Mouse (Mus musculus) embryonic facial prominence, embryonic 14.5 days (tissue): ENCODE data around the gene Abcg3. TPM values are rescaled to one million over a fixed set of nuclear protein-coding genes. Genes with fewer than 3 reads are reported as not detected.

Source experiments
- ATAC-seq: fragments of 200-750 bp; cut with Nextera tagmentation; 2 replicates; pipeline ENCODE4 v1.8.0; 2017; ENCODE audit warnings: low read depth, moderate number of reproducible peaks, moderate TSS enrichment
- DNase-seq: peaks from one replicate; pipeline ENCODE4 v3.0.0-alpha.2; 2015; ENCODE audit warnings: low spot score
- H3K27ac ChIP-seq: fragments of 300-500 bp; sonication (generic); replicated peaks from 2 replicates; pipeline ENCODE4 v1.5.1; 2014; ENCODE audit warnings: low read depth, mild to moderate bottlenecking, low read length, moderate library complexity
- H3K27me3 ChIP-seq: fragments of 300-500 bp; sonication (generic); replicated peaks from 2 replicates; pipeline ENCODE4 v1.6.1; 2014; ENCODE audit warnings: low read length; ENCODE audit not compliant: control insufficient read depth, insufficient read depth
- H3K36me3 ChIP-seq: fragments of 300-500 bp; sonication (generic); 2 replicates; pipeline ENCODE4 v1.6.1; 2014; ENCODE audit warnings: low read length, mixed read lengths; ENCODE audit not compliant: control insufficient read depth, insufficient read depth
- H3K4me1 ChIP-seq: fragments of 300-500 bp; sonication (generic); 2 replicates; pipeline ENCODE4 v1.6.1; 2014; ENCODE audit warnings: antibody characterized with exemption, low read length; ENCODE audit not compliant: control insufficient read depth, insufficient read depth
- H3K4me2 ChIP-seq: fragments of 300-500 bp; sonication (generic); 2 replicates; pipeline ENCODE4 v1.6.1; 2014; ENCODE audit warnings: low read depth, mild to moderate bottlenecking, low read length, moderate library complexity, mixed read lengths
- H3K4me3 ChIP-seq: fragments of 300-500 bp; sonication (generic); 2 replicates; pipeline ENCODE4 v1.5.1; 2014; ENCODE audit warnings: low read depth, mild to moderate bottlenecking, low read length
- H3K9ac ChIP-seq: fragments of 300-500 bp; sonication (generic); 2 replicates; pipeline ENCODE4 v1.6.1; 2014; ENCODE audit warnings: low read depth, mild to moderate bottlenecking, low read length, moderate library complexity, mixed read lengths
- H3K9me3 ChIP-seq: fragments of 300-500 bp; sonication (generic); 2 replicates; pipeline ENCODE4 v1.6.1; 2016; ENCODE audit warnings: low read length; ENCODE audit not compliant: control insufficient read depth
- WGBS: fragments of 180-500 bp; shearing (Covaris S2); extraction: QIAGEN DNeasy Blood & Tissue Kit; methylation state at CpG from one replicate; pipeline ENCODE4 v1.1.7; 2014; 5-methylcytosine and 5-hydroxymethylcytosine counted together
- polyA plus RNA-seq: library from polyadenylated mRNA; unstranded; fragments of >200 nt; fragmentation: Nextera tagmentation; extraction: Ambion mirVana; gene quantifications from 2 replicates; pipeline ENCODE4 v1.2.1, GENCODE M21; 2014

Abcg3 gene
- polyA plus RNA-seq: 1.1 and 1.6 TPM in 2 replicates

GRCm38 (mm10) chr5:104982535-104982934 is at the start of gene Abcg3:
Abcg3 (minus strand) TSS chr5:104982718.
- no peak within 1 kb of the TSS for H3K9ac ChIP-seq
- no peak for ATAC-seq
- H3K4me2 ChIP-seq: peak within 1 kb of the TSS; percentile 38
- H3K4me1 ChIP-seq: no peaks in the 10 kb centered on the region
- no peak within 1 kb of the TSS for H3K27ac ChIP-seq
- H3K9me3 ChIP-seq: no peaks in the 10 kb centered on the region
- no peak for DNase-seq
- H3K36me3 ChIP-seq: no peaks in the 10 kb centered on the region
- H3K4me3 ChIP-seq: 0 out of 2 replicates have a peak within 1 kb of the TSS, but pooled peaks have one; percentile 6
- no peaks in the 10 kb centered on the region for H3K27me3 ChIP-seq
- 32% methylated on average over 12 of the region's 12 CpGs for WGBS

GRCm38 (mm10) chr5:105012551-105012950 is 30.0 kb upstream of the Abcg3 start:
- H3K4me1 ChIP-seq: no peaks in the 10 kb centered on the region
- no peak overlapping the region for H3K27ac ChIP-seq
- no peaks in the 10 kb centered on the region for H3K9me3 ChIP-seq
- no peak overlapping the region for H3K9ac ChIP-seq
- no peak overlapping the region for H3K4me2 ChIP-seq
- WGBS: 82% methylated on average over 1 of the region's 1 CpGs
- no peaks in the 10 kb centered on the region for H3K27me3 ChIP-seq
- ATAC-seq: no peak
- no peaks in the 10 kb centered on the region for H3K36me3 ChIP-seq
- no peak overlapping the region for H3K4me3 ChIP-seq
- no peak for DNase-seq

GRCm38 (mm10) chr5:105011570-105011969 is 29.1 kb upstream of the Abcg3 start:
- no peak overlapping the region for H3K4me2 ChIP-seq
- ATAC-seq: no peak
- no peak overlapping the region for H3K27ac ChIP-seq
- H3K9me3 ChIP-seq: no peaks in the 10 kb centered on the region
- H3K4me1 ChIP-seq: no peaks in the 10 kb centered on the region
- no peak overlapping the region for H3K4me3 ChIP-seq
- no peak overlapping the region for H3K9ac ChIP-seq
- H3K36me3 ChIP-seq: no peaks in the 10 kb centered on the region
- no peak for DNase-seq
- WGBS: 82% methylated on average over 4 of the region's 4 CpGs
- no peaks in the 10 kb centered on the region for H3K27me3 ChIP-seq

GRCm38 (mm10) chr5:105010376-105010775 is 27.9 kb upstream of the Abcg3 start:
- Histone ChIP-seq H3K4me2 (no peak overlapping the region), H3K4me1 (no peaks in the 10 kb centered on the region), H3K9me3 (no peaks in the 10 kb centered on the region), H3K9ac (no peak overlapping the region), H3K4me3 (no peak overlapping the region), H3K27ac (no peak overlapping the region), H3K36me3 (no peaks in the 10 kb centered on the region), H3K27me3 (no peaks in the 10 kb centered on the region)
- ATAC-seq (no peak), DNase-seq (no peak)

- no peak for DNase-seq
- ATAC-seq: no peak
Observed at GRCm38 (mm10) chr5:104989411-104989810, 6.9 kb upstream of the Abcg3 start.

GRCm38 (mm10) chr5:104988000-104988399 is 5.5 kb upstream of the Abcg3 start:
- H3K4me3 ChIP-seq: no peak overlapping the region
- no peaks in the 10 kb centered on the region for H3K27me3 ChIP-seq
- no peaks in the 10 kb centered on the region for H3K36me3 ChIP-seq
- H3K27ac ChIP-seq: no peak overlapping the region
- no peaks in the 10 kb centered on the region for H3K4me1 ChIP-seq
- H3K4me2 ChIP-seq: no peak overlapping the region
- ATAC-seq (no peak), DNase-seq (no peak)
- no peak overlapping the region for H3K9ac ChIP-seq
- 72% methylated on average over 2 of the region's 2 CpGs for WGBS
- no peaks in the 10 kb centered on the region for H3K9me3 ChIP-seq

More at GRCm38 (mm10) chr5:104989411-104989810, 6.9 kb upstream of the Abcg3 start:
- H3K27ac ChIP-seq: no peak overlapping the region
- H3K4me1 ChIP-seq: no peaks in the 10 kb centered on the region
- no peaks in the 10 kb centered on the region for H3K9me3 ChIP-seq
- 57% methylated on average over 2 of the region's 2 CpGs for WGBS
- H3K4me3 ChIP-seq: no peak overlapping the region
- H3K27me3 ChIP-seq: no peaks in the 10 kb centered on the region
- no peak overlapping the region for H3K4me2 ChIP-seq
- no peak overlapping the region for H3K9ac ChIP-seq
- H3K36me3 ChIP-seq: no peaks in the 10 kb centered on the region

GRCm38 (mm10) chr5:104986706-104987105 is 4.2 kb upstream of the Abcg3 start:
- no peak overlapping the region for H3K4me2 ChIP-seq
- H3K4me3 ChIP-seq: no peak overlapping the region
- no peaks in the 10 kb centered on the region for H3K9me3 ChIP-seq
- H3K9ac ChIP-seq: no peak overlapping the region
- DNase-seq (peak; percentile 36), ATAC-seq (no peak)
- no peaks in the 10 kb centered on the region for H3K27me3 ChIP-seq
- no peaks in the 10 kb centered on the region for H3K4me1 ChIP-seq
- no peaks in the 10 kb centered on the region for H3K36me3 ChIP-seq
- WGBS: 51% methylated on average over 1 of the region's 1 CpGs
- no peak overlapping the region for H3K27ac ChIP-seq

- peak; percentile 12 for DNase-seq
- WGBS: 58% methylated on average over 2 of the region's 2 CpGs
Observed at GRCm38 (mm10) chr5:104979040-104979513, 3.4 kb downstream of the Abcg3 start.

GRCm38 (mm10) chr5:104958141-104958793 is 24.3 kb downstream of the Abcg3 start:
- no peaks in the 10 kb centered on the region for H3K9me3 ChIP-seq
- DNase-seq (peak; percentile 4), ATAC-seq (no peak)
- H3K27me3 ChIP-seq: no peaks in the 10 kb centered on the region
- no peak overlapping the region for H3K9ac ChIP-seq
- H3K4me3 ChIP-seq: no peak overlapping the region
- no peak overlapping the region for H3K4me2 ChIP-seq
- no peaks in the 10 kb centered on the region for H3K4me1 ChIP-seq
- H3K27ac ChIP-seq: no peak overlapping the region
- H3K36me3 ChIP-seq: no peaks in the 10 kb centered on the region
- WGBS: 72% methylated on average over 2 of the region's 2 CpGs

More at GRCm38 (mm10) chr5:104979040-104979513, 3.4 kb downstream of the Abcg3 start:
- Histone ChIP-seq H3K9ac (no peak overlapping the region), H3K27ac (no peak overlapping the region), H3K4me1 (no peaks in the 10 kb centered on the region), H3K27me3 (no peaks in the 10 kb centered on the region), H3K4me2 (no peak overlapping the region), H3K9me3 (no peaks in the 10 kb centered on the region), H3K36me3 (no peaks in the 10 kb centered on the region), H3K4me3 (no peak overlapping the region)
- ATAC-seq: peak; percentile 33; the same call in 1 of the 2 replicates
